Mouse (Mus musculus): ENCODE results near the gene Dync2li1.

The Dync2li1 gene

DNA sequence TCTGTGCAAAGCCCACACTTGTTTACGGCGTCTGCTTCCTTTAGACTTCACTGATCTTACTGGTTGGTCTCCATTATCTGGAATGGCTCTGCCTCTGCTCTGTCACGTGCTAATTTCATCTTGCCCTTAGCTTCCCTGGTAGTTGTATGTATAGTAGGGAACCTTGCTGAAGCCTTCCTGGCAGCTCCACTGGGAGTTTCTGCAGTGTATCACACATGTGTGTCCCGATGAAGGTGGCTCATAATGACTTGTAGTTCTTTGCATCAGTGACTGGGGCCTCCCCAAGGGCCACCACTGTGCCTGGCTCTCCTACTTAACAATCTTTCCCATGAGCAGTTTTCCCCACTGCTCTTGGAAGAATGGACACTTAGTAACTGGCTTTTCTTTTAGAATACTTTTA lies 17.7 kb upstream of the Dync2li1 start:
- DNase-seq (ENCODE audit: low spot score in 2 of 2): no peak

DNA sequence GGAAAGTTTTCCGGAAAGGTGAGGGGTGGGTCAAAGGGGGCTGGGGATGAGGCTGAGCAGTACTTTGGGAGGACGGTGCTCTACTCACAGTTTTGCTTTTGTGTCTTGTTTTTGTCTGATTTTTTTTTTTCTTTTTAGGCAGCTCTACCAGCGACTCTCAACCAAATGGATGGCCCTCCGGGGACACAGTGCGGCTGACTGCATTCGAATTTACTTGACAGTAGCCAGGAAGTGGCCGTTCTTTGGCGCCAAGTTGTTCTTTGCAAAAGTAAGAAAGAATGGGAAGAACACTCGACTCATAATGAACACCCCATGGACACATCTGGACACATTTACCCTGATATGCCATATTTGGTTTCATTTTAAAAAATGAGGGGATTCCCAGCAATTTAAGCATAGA lies 14.8 kb upstream of the Dync2li1 start:
- no peak for DNase-seq (ENCODE audit: low spot score in 2 of 2)

DNA sequence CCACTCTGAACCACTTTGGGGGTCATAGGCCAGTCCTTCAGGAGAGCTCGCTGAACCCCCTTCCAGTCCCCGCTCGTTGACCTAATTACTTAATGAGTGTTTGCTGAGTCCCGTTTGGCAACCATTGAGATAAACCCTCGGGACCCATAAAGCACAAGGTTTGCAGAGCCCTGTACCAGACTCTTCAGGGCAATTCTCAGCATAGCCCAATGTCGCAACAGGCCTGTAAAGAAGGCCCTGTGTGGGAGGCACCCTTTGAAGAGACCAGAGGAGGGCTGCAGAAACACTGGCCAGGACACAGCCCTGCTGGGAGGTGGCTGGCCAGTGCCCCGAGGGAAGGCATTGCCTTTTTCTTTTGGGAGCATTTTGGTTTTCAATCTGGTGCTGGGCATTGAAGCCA lies 14.3 kb upstream of the Dync2li1 start:
- DNase-seq (ENCODE audit: low spot score in 2 of 2): no peak

DNA sequence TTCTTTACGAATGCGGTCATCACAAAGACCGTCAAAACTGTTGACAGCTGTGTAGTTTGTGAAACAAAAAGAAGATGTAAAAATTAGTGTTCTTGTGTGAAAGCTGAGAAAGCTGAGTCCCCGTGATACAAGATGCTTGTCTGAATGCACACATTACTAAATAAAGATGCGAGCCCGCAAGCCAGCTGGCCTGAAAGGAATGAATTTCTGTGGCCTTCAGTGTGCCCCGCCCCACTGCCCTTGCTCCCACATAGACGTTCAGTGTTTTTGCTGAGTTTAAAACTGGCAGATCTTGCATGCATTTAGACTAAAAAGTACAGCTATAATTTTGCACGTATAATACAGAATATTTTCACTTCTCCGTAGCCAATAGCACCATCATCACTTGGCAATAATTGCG lies 10.5 kb upstream of the Dync2li1 start:
- no peak for DNase-seq (ENCODE audit: low spot score in 2 of 2)

DNA sequence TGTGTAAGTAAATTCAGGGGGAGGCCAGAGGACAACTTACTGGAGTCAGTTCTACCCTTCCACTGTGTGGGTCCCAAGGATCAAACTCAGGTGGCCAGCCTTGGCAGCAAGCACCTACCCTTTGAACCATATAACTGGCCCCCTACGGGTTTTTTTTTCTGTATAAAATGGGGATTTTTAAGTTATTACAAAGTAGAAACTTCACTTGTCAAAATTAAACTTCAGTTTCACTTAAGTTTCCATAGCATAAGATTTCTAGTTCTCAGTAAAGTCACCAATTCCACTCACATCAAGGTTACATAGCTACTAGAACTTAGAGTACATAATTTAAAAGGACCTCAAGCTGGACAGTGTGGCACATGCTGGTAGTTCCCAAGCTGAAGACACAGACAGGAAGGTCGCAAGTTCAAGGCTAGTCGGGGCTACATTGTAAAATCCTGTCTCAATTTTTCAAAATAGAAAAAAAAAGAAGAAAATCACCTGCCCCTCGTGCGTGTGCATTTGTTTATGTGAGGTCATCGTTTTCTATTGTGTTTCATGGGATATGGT lies 9.7 kb upstream of the Dync2li1 start:
- DNase-seq (ENCODE audit: low spot score in 2 of 2): no peak

DNA sequence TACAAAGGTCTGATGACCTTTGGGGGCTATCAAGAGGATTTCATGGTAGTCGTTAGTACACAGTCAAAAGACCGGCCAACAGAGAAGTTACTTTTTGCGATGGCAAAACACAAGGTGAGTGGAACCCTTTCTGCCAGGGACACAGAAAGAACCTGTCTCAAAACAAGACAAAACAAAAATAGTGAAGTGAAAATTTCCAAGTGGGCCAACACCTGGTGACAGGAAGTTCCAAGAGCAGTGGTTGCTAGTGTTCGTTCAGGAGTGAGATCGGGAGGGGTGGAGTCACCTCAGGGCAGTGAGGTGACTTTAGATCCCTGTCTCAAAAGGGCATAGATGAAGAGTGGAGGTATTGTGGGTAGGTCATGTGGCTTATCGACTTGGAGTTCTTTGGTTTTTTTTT lies 8.3 kb upstream of the Dync2li1 start:
- DNase-seq (ENCODE audit: low spot score in 2 of 2): no peak

DNA sequence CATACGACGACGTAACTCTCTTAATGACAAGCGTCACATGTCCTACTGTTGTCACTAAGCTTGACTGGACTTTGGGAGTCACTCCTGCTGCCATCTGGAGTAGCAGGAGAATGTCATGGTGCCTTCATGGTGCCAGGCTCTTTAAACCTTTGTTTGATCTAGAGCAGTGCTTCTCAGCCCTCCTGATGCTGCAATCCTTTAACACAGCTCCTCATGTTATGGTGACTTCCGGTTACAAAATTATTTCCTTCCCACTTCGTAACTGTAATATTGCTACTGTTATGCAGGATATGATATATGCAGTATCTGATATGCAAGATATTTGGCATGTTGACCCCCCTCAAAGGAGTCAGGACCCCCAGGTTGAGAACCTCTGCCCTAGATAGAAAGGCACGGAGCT lies 7.2 kb upstream of the Dync2li1 start:
- DNase-seq (ENCODE audit: low spot score in 2 of 2): no peak

DNA sequence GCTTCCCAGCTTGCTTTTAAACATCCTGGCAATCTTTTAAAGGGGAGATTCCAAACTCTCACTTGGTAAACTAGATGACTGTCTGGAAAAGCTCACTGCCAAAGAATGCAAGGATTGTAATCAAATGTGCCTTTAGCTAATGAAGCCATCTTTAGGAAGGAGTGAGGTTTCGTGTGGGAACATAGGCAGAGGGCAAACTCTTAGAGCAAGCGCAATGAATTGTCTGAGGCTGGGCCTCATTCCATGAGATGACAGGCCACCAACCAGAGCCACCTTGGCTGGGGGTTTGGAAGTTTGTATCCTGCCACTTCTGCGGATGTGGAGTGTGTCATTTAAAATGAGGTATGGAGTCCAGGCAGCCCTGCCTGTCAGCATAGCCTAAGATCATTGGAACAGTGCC lies 6.2 kb upstream of the Dync2li1 start:
- DNase-seq (ENCODE audit: low spot score in 2 of 2): no peak

DNA sequence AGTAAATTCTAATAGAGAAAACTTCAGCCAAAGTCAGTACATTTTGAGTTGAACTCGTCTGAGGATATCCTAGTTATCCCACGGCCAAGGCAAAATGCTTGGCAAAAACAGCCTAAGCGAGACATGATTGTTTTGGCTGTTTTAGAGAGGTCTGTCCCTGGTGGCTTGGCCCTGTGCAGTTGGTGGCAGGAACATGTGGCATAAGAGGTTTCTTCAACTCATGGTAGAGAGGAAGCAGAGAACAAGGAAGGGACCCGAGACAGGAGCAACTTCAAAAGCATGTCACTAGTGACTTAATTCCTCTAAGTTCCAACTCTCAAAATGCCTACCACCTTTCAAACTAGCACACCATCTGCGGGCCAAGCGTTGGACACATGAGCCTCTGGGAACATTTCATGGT lies 5.7 kb upstream of the Dync2li1 start:
- DNase-seq (ENCODE audit: low spot score in 2 of 2): no peak

DNA sequence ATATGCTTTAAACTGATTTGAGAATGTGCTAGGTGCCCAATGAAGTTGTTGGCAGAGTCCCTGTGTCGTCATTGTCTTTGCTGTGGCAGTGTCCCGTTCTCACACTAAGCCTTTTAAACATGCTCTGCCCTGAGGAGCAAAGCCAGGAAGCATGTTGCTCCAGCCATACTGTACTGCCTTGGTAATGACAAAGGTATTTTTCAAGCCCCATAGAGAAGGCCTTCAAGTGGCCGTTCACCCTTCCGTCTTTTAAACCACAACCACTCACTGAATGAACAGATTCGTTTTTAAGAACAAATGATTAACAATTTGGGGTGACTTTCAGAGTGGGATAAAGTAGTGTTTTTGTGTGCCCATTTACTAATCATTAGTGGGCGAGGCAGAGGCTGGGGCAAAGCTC lies 5.1 kb upstream of the Dync2li1 start:
- no peak for DNase-seq (ENCODE audit: low spot score in 2 of 2)

DNA sequence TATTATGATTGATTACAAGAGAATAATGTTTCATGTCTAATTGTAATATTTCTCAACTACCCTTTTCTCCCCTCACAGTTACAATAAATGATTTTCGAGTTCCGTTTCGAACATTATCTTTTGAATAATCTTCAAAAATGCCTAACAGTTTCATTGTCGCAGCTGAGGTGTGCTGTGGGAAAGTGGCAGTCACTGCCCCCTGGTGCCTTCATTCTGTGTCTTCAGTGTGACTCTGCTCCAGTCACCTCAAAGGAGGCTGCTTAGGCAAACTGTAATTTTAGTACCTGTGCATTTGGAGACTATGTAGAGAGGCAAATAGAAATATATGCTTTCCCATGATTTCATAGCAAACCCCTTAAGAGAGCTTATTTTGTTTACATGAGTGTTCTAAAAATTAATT lies 4.3 kb upstream of the Dync2li1 start:
- DNase-seq (ENCODE audit: low spot score in 2 of 2): no peak

DNA sequence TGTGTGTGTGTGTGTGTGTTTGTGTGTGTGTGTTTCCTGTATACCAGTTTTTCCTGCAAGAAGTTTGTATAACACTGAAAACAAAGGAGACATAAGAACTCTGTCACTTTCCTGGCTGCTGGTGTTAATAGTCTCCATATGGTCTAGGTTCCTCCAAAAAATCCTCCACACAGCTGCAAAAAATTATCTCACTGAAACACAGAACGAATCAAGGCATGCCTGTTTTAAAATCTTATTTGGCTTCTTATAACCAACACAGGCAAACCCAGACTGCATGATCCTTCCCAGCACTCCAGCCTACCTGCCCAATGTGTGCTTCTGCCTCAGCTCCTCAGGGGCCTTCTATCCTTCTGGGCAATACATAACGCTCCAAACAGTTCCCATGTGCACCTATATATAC lies 3.4 kb upstream of the Dync2li1 start:
- no peak for DNase-seq (ENCODE audit: low spot score in 2 of 2)

DNA sequence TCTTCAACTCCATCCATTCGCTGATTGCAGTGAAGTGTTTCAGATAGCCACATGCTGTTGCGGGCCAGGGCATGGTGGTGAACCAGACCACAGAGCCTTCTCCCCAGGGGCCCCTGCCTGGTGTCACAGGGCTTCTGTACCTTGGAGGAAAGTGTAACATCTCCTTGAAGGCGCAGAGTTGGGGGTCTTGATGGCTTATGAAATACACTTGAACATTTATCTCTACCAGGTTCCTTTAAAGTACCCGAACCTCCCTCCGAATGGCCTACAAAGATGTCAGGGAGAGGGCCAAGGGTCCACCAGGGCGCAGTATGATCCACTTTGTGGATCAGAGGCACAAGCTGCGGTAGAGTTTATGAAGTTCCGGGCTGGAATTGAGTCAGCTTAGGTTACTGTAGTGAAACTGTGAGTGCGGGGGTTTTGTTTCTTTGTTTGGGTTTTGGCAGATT lies 585 bp downstream of the Dync2li1 start:
- DNase-seq (ENCODE audit: low spot score in 2 of 2): no peak

DNA sequence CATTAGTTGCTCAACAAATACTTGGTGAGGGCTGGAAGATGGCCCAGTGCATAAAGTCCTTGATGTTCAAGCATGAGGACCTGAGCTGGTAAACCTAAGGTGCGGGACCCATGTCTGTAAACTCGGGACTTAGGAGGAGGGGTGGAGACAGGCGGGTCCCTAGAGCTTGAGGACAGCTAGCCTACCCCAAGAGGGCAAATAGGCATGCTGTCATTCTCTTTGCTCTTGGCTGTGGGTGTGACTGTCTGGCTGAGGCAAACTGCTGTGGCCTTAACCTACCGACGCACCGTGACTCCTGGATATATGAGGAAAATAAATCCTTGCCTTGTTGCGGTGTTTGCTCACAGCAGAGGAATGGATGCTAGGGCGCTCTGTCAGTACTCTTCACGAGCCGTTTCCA lies 1.4 kb downstream of the Dync2li1 start:
- no peak for DNase-seq (ENCODE audit: low spot score in 2 of 2)

DNA sequence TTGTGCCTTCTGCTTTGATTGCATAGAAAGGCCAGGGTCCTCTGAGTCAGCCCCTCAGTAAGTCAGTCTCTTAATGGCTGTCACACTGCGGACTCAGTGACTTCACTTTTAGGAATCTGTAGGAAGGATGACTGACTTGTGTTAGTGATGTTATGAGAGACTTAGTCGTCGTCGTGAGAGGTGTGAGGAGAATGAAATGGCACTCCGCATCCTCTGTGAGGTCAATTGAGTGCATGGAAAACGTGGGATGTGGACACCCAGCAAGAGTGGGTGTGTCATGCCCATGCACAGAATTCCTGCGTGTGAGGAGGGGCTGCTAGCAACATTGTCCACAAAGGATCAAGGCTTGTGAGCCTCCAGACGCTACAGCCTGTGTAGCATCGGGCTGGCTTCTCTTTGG lies 2.3 kb downstream of the Dync2li1 start:
- no peak for DNase-seq (ENCODE audit: low spot score in 2 of 2)

DNA sequence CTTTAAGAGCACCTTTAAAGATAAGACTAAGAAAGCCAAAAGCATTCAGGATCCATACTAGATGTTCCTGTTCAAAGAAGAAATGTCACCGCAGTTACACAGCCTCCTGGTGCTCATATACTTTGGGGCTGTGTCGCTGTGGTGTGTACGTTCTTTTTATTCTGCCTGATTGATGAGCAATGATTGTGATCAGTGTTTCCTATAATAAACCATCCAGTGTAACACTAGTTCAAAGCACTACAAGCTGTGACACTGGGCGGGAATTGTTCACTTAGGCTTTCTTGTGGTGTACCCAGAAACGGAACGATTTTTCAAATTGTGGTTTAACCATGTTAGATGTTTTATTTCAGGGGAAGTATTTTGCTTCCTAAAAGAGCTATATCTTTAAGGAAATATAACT lies 5.5 kb downstream of the Dync2li1 start:
- no peak for DNase-seq (ENCODE audit: low spot score in 2 of 2)

DNA sequence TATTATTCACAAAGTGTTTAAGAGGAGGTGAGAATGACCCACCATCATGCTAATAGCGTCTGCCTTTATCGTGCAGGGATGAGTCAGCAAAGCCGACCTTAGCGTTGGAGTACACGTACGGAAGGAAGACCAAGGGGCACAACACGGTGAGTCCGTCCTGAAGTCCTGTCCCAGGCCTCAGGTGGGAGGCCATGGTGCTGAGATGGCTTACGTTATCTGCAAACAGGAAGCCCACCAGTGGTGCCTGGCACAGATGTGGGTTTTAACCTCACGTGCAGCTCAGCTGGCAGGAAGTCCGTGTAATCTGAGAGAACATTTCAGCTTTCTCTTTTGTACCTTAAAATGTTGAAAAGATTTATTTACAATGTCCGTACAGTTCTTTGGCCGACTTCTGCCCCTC lies 7.1 kb downstream of the Dync2li1 start:
- DNase-seq (ENCODE audit: low spot score in 2 of 2): no peak

DNA sequence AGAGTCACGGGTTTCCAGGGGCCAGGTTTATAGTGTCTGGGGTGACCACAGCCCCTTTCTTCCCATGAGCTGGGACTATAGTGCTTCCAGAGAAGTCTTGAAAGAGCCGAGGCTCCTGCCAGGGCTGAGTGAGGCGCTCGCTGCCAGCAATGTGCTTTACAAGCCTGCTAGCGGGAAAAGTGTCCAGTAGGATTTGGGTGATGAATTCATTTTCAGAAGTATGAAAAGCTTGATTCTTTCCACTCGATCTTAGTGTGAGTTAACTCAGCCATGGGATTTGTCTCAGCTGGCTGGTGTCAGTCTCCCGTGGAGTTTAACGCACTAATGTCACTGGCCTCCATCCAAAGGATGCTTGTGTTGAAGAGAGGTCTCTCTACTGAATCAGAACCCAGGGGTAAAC lies 10.0 kb downstream of the Dync2li1 start:
- DNase-seq (ENCODE audit: low spot score in 2 of 2): no peak

DNA sequence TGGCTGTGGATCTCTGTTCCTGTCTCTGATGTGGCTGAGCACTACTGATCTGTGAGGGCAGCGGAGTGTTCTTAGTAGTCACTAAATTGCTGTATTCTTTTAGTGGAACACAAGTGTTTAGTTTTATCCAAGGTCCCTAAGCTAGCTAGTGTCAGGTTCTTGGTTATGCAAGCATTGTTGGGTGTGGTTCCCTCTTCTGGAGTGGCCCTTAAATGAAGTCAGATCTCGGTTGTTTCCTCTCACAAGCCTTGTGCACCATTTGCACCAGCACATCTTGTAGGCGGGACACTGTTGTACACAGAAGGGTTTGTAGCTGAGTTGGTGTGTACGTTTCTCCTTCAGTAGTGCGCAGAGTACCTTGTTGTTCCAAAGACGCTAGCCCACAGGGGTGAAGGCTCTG lies 11.7 kb downstream of the Dync2li1 start:
- DNase-seq (ENCODE audit: low spot score in 2 of 2): no peak

DNA sequence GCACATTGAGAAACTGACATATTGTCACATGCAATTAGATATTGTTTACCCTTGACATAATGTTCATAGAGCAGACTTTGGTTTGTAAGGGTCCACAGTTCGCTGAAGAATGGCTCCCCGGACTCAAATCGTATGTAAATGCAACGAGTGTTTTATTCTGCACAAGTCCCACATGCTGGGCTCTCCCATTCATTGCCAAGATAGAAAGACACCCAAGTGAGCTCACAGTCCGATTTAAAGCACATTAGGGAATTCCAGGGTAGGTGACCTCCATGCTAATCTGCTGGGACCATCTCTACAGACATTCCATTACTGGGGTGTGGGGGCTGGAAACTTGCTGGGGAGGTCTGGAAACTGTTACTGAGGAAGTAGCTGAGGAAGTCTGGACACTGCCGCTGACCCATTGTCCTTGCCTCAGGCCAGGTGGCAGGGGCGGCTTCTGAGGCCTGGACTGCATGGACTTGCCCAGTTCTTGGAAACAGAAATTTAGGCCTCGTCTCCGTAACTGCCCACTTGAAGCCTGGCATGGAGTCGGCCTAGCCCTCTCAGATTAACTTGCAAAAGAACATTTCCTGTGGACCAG lies 13.6 kb downstream of the Dync2li1 start:
- no peak for DNase-seq (ENCODE audit: low spot score in 2 of 2)

DNA sequence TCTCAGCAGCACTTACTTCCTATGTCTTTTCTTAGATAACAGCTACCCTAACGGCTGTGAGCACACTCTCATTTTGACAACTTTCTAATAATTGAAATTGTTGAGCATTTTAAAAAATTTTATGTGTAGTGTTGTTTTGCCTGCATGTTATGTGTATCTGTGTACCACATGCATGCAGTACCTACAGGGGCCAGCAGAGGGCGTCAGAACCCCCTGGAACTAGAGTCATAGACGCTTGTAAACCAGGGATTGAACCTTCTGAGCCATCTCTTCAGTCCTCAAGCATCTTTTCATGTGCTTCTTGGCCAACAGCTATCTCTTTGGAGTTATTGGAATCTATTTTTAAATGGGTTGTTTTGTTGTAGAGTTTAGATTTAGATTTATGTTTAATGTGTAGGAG lies 15.6 kb downstream of the Dync2li1 start:
- no peak for DNase-seq (ENCODE audit: low spot score in 2 of 2)

DNA sequence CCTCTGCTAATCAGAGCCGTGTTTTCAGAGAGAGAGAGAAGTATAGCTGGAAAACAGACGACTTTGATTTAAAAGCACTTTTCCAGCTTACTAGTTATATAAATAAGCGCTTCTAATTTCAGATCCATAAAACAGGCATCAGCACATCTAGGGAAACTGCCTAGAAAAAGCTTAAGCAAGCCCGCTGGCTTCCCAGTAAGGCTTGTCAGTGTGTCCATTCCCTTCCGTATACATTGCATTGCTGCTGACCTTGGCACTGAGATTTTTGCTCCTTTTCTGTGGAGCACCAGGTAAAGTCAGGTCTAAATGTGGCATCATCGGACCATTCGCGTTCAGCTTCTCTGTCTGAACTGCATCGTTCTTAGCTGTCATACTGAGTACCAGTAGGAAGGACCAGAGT lies 16.0 kb downstream of the Dync2li1 start:
- no peak for DNase-seq (ENCODE audit: low spot score in 2 of 2)

DNA sequence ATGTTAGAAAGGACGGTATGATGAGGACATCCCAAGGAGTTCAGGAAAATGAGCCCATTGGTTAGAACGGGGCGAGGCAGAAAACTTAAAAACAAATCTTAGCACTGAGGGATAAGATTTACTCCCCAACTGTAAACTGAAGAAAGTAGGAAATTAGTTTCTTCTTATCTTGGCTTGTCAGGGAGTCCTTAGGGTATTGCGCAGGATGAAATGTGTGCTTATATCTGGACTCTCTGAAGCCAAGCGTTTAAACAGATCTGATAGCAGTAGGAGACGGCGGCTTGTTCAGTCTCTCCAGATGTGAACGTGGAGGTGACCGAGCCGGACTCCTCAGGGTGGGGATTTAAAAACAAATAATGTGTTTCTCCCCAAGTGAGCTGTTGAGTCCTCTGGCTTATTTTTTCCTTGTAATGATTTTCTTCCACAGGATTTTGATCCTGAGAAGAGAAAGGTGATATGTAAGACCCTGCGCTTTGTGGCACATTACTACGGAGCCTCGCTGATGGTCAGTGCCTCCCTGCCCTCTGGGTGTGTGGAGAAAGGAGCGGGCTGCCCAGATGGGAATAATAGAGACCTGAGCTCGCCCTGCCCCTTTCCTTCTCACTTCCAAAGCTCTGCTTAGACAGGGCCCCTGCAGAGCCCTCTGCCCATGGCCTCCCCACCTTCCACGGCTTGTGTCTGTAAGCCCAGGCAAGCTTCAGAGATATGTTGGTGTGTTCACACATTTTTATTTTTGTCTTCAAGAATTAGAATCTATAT lies 18.2 kb downstream of the Dync2li1 start:
- DNase-seq (ENCODE audit: low spot score in 2 of 2): no peak

DNA sequence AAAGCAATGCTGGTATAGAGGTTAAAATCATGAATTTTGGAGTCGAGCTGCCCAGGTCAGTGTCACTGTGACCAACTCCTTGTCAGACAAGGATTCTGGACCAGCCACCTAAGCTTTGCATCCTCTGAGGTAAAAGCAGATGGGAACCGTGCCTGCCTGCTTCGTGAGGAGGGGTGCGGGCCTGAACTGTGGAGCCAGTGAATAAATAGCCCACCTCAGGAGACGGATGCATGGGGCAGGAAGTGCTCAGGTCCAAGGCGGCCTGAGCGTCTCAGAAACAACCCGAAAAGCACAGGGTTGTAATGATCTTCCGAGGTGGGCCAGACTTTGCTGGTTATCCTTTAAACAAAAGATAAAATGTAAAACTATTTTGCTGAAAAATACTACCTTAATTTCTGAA lies 18.8 kb downstream of the Dync2li1 start:
- DNase-seq (ENCODE audit: low spot score in 2 of 2): no peak
